Mouse (Mus musculus) T-helper 2 cell (primary cell): Measurements from ENCODE around the gene Ucn3.

Experiments
- in situ Hi-C: fragments of 300-600 bp; cut with MboI, MseI; formaldehyde crosslinking; loops from one replicate; pipeline ENCODE4 v1.15.1; 2025; ENCODE audit warnings: high pct_unique_total_duplicates

The Ucn3 gene

GRCm38 (mm10) chr13:3945249-3945648 lies at the start of gene Ucn3:
Ucn3 (minus strand) TSS chr13:3945349.
- in situ Hi-C loops = no loop called here

DNA sequence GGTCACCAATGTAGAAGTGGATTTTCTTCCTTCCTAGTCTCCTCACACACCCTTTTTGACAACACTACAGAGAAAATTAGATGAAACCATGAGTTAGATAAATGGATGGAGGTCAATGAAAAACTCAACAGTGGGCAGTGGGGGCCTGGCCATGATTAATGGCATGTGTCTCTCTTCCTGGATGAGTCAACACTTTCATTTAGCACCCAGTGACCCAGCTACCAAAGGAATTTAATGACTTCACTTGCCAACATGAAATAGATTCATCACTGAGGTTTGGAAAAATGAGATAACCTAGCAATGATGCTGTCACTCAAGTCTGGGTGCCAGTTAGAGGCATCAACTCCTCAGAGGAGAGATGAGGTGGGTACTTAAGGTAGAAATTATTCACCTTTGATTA lies 46.9 kb upstream of the Ucn3 start:
- in situ Hi-C loops = no loop called here

- in situ Hi-C loops = no loop called here
Measured at GRCm38 (mm10) chr13:3968849-3969248, 23.7 kb upstream of the Ucn3 start.

- in situ Hi-C loops = no loop called here
Measured at GRCm38 (mm10) chr13:3951198-3951914, 6.2 kb upstream of the Ucn3 start.

- in situ Hi-C loops = no loop called here
Measured at GRCm38 (mm10) chr13:3949477-3949876, 4.3 kb upstream of the Ucn3 start.

DNA sequence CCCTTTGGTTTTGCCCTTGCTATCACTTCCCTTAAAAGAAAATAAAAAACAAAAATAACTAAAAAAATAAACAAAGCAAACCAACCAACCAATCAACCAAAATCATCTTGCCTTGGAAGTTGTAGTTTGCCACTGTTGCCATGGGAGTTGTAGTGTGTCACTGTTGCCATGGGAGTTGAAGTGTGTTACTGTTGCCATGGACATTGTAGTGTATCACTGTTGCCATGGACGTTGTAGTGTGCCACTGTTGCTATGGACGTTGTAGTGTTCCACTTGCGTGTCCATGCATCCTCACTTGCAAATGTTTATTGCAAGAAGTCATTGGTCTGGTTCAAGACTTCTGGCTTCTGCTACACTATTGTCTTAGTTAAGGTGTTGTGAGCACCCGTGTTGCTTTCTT lies 2.1 kb upstream of the Ucn3 start:
- in situ Hi-C loops = no loop called here

DNA sequence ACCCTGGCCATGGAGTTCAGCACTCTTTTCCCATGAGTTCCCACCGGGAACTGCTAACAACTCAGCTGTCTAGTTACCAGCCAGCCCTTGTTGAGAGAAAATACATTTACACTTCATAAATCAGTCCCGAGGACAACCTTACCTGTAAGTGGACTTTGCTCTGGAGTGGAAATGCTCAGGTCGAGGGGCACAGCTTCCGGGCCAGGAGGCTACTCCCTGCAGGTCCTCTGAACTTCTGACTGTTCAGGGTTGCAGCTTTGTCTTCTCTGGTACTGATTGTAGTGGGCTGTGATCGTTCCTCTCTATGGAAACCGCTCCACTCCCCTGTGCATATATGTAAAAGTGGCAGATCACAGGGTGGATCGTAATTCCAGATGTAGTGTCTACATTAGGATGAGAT lies 450 bp downstream of the Ucn3 start:
- in situ Hi-C loops = no loop called here

GRCm38 (mm10) chr13:3926046-3926445 lies 19.1 kb downstream of the Ucn3 start:
- in situ Hi-C loops = no loop called here

DNA sequence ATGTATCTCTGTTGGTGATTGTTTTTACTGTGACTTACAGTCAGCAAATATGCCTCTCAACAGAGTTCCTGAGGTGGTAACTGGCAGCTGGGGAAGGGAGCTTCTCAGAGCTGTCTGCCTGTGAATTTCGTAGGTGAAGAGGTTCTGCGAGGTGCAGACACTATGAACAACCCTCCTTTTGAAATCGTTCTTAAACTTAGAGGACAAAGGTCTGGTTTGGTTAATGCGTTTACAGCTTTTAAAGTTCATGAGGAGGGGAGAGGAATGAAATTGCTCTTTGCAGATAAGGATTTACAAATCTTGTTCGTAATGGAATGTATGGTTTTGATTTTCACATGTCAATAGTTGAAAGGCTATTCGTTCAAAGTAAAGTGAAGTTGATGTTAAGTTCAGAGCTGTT lies 19.5 kb downstream of the Ucn3 start:
- in situ Hi-C loops = no loop called here

DNA sequence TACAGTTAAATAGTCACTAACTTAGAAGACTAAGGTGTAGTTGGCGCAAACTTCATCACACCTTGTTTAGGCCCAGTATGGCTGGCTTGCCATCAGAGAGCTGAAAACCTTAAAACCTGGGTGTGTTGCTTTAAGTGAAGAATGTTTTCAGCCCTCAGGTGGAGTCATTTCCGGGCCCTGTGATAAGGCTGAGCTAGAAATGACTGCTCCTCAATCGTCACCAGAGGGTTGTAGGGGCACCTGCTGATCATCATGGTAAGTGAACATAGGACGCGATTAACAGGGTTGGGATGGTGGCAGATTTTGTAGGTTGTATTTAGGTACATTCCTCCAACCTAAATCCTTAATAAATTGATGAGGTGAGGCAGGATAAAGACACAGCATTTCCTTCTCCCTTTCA lies 20.7 kb downstream of the Ucn3 start:
- in situ Hi-C loops = no loop called here

GRCm38 (mm10) chr13:3917571-3918311 lies 27.4 kb downstream of the Ucn3 start, which contains the start of the genes Net1 and Tubal3:
Net1 (minus strand) TSS chr13:3918220.
Tubal3 (plus strand) TSS chr13:3918274.
- in situ Hi-C loops = no loop called here

GRCm38 (mm10) chr13:3913504-3913903 lies 31.6 kb downstream of the Ucn3 start:
- in situ Hi-C loops = no loop called here

DNA sequence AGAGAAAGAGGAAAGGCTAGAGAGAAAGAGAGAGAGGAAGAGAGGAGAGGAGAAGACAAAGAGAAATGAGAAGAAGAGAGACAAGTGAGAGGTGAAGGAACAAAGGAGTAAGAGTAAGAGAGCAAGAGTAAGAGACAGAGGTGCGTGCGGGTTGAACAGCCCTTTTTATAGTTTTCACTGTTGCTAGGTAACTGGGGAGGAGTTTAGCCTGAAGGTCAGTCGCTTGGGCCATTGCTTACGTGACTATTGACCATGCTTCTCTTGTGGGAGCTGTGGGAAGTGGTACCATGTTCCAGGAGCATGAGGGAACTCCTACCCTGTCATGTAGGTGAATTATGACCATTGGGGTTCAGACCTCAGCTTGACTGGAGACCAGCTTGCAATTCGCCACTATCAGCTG lies 34.8 kb downstream of the Ucn3 start:
- in situ Hi-C loops = no loop called here

- in situ Hi-C loops = no loop called here
Measured at GRCm38 (mm10) chr13:3908262-3908661, 36.9 kb downstream of the Ucn3 start.

DNA sequence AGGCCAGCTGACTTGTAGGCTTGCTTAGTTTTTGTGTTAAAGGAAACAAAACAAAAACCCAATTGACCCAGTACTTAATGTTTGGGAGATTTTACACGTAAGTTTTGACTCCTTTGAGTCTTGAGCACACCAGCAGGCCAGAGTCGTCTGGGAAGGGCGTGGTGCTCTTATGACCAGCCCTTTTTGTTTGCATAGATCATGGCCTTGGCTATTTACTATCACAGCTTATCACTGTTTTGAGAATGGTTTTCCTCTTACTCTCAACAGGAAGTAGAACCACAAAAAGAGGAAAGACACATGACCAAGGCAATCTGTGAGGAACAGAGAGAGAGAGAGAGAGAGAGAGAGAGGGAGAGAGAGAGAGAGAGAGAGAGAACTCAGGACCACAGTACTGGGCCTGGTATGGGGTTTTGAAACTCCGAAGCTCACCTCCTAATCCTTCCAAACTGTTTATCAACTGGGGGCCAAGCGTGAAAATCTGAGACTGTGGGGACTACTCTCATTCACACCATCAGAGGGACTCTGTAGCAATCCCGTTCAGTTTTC lies 37.9 kb downstream of the Ucn3 start:
- in situ Hi-C loops = no loop called here

DNA sequence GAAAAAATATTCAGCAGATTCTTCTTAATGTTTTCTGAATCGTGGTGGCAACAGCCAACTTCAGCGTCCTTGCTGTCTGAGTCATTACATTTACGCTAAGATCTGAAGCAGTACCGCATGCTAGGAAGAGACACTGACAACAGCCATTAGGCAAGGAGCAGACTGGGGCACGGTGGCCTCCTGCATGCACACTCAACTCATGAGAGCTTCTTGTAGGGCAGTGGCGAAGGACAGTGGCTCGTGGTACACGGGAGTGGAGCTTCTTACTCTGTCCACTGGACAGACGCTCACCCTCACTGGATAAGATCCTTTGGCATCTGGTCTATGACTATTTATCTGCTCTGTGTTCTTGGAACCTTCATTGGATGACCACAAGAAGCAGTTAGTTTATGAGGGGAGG lies 45.8 kb downstream of the Ucn3 start:
- in situ Hi-C loops = loop anchor here (5.0 kb wide), 1 partner anchor 237 kb away; no protein-coding TSS in a partner anchor

GRCm38 (mm10) chr13:3898202-3898601 lies 46.9 kb downstream of the Ucn3 start:
- in situ Hi-C loops = loop anchor here (5.0 kb wide), 1 partner anchor 236 kb away; no protein-coding TSS in a partner anchor

- in situ Hi-C loops = loop anchor here (5.0 kb wide), 1 partner anchor 235 kb away; no protein-coding TSS in a partner anchor
Measured at GRCm38 (mm10) chr13:3896913-3897312, 48.2 kb downstream of the Ucn3 start.

DNA sequence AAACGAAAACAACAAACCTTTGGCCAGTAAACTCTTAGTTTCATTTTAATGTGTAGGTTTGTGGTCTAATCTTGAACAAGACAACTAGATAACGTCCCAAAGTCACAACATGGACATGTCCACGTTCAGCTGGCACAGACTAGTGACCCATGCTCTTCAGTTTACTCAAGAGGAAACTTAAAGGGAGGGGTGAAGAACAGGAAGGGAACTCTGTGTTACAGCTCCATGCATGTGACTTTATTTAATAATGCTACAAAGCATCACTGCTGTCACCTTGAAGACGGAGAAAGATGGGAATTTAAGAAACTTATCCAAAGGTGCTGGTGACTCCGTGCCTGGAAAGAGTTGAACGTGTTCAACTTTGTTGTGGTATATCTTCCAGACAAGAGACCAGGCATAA lies 49.1 kb downstream of the Ucn3 start:
- in situ Hi-C loops = loop anchor here (5.0 kb wide), 1 partner anchor 234 kb away; no protein-coding TSS in a partner anchor

GRCm38 (mm10) chr13:3895397-3895980 lies 49.7 kb downstream of the Ucn3 start:
- in situ Hi-C loops = loop anchor here (5.0 kb wide), 1 partner anchor 233 kb away; no protein-coding TSS in a partner anchor

GRCm38 (mm10) chr13:3894549-3894948 lies 50.6 kb downstream of the Ucn3 start:
- in situ Hi-C loops = no loop called here

- in situ Hi-C loops = no loop called here
Measured at GRCm38 (mm10) chr13:3893126-3893734, 51.9 kb downstream of the Ucn3 start.
